Mouse (Mus musculus) midbrain, embryonic 16.5 days (tissue): ENCODE data around the gene Svbp. TPM values are rescaled to one million over a fixed set of nuclear protein-coding genes. Genes with fewer than 3 reads are reported as not detected.

Source experiments
- ATAC-seq: fragments of 200-750 bp; cut with Nextera tagmentation; 2 replicates; pipeline ENCODE4 v1.8.0; 2017; ENCODE audit warnings: moderate TSS enrichment
- H3K27ac ChIP-seq: fragments of 300-500 bp; sonication (generic); 2 replicates; pipeline ENCODE4 v1.5.1; 2014; ENCODE audit warnings: mild to moderate bottlenecking, low read length, mixed read lengths
- H3K27me3 ChIP-seq: fragments of 300-500 bp; sonication (generic); 2 replicates; pipeline ENCODE4 v1.6.1; 2014; ENCODE audit warnings: low read depth, low read length, mixed read lengths; ENCODE audit not compliant: control insufficient read depth, insufficient read depth
- H3K36me3 ChIP-seq: fragments of 300-500 bp; sonication (generic); 2 replicates; pipeline ENCODE4 v1.6.1; 2014; ENCODE audit warnings: mild to moderate bottlenecking, low read length, moderate library complexity, mixed read lengths; ENCODE audit not compliant: control insufficient read depth, insufficient read depth
- H3K4me1 ChIP-seq: fragments of 300-500 bp; sonication (generic); 2 replicates; pipeline ENCODE4 v1.6.1; 2014; ENCODE audit warnings: mild to moderate bottlenecking, low read length, mixed read lengths; ENCODE audit not compliant: control insufficient read depth, insufficient read depth
- H3K4me2 ChIP-seq: fragments of 300-500 bp; sonication (generic); 2 replicates; pipeline ENCODE4 v1.6.1; 2014; ENCODE audit warnings: mild to moderate bottlenecking, low read length, mixed read lengths
- H3K4me3 ChIP-seq: fragments of 300-500 bp; sonication (generic); 2 replicates; pipeline ENCODE4 v1.5.1; 2014; ENCODE audit warnings: low read depth, mild to moderate bottlenecking, low read length, moderate library complexity, mixed read lengths
- H3K9ac ChIP-seq: fragments of 300-500 bp; sonication (generic); 2 replicates; pipeline ENCODE4 v1.6.1; 2014; ENCODE audit warnings: low read depth, low read length, mixed read lengths
- H3K9me3 ChIP-seq: fragments of 300-500 bp; sonication (generic); replicated peaks from 2 replicates; pipeline ENCODE4 v1.6.1; 2014; ENCODE audit warnings: mild to moderate bottlenecking, low read length, mixed read lengths; ENCODE audit not compliant: control insufficient read depth, poor library complexity, severe bottlenecking
- WGBS: fragments of 180-500 bp; shearing (Covaris S2); extraction: QIAGEN DNeasy Blood & Tissue Kit; methylation state at CpG from one replicate; pipeline ENCODE4 v1.1.7; 2014; 5-methylcytosine and 5-hydroxymethylcytosine counted together
- polyA plus RNA-seq: library from polyadenylated mRNA; unstranded; fragments of >200 nt; fragmentation: Nextera tagmentation; extraction: Ambion mirVana; gene quantifications from 2 replicates; pipeline ENCODE4 v1.2.1, GENCODE M21; 2015

Gene Svbp
- polyA plus RNA-seq, 1 experiment from 2014 or later: 220 TPM

GRCm38 (mm10) chr4:119204672-119205071, 9.6 kb downstream of the Svbp start:
- Histone ChIP-seq H3K27ac (no peak overlapping the region), H3K4me3 (no peak overlapping the region), H3K4me2 (no peak overlapping the region), H3K27me3 (no peaks in the 10 kb centered on the region), H3K36me3 (peaks cover 3% of the 10 kb centered on the region), H3K9ac (no peak overlapping the region), H3K9me3 (no peaks in the 10 kb centered on the region), H3K4me1 (no peaks in the 10 kb centered on the region)
- peak; percentile 72 for ATAC-seq
- 15% methylated on average over 8 of the region's 8 CpGs for WGBS

GRCm38 (mm10) chr4:119216667-119217066, 21.6 kb downstream of the Svbp start:
- no peak overlapping the region for H3K27ac ChIP-seq
- WGBS: 76% methylated on average over 8 of the region's 8 CpGs
- no peaks in the 10 kb centered on the region for H3K36me3 ChIP-seq
- H3K9ac ChIP-seq: no peak overlapping the region
- no peaks in the 10 kb centered on the region for H3K9me3 ChIP-seq
- H3K4me2 ChIP-seq: no peak overlapping the region
- H3K27me3 ChIP-seq: no peaks in the 10 kb centered on the region
- H3K4me3 ChIP-seq: no peak overlapping the region
- ATAC-seq: no peak
- no peaks in the 10 kb centered on the region for H3K4me1 ChIP-seq

GRCm38 (mm10) chr4:119218169-119218568, 23.1 kb downstream of the Svbp start, which contains the start of gene Tmem269:
Gene Tmem269, minus strand, starts transcription at chr4:119218217.
- no peaks in the 10 kb centered on the region for H3K9me3 ChIP-seq
- 8% methylated on average over 11 of the region's 11 CpGs for WGBS
- no peaks in the 10 kb centered on the region for H3K36me3 ChIP-seq
- H3K9ac ChIP-seq: no peak within 1 kb of the TSS
- no peaks in the 10 kb centered on the region for H3K27me3 ChIP-seq
- H3K4me1 ChIP-seq: no peaks in the 10 kb centered on the region
- H3K4me3 ChIP-seq: no peak within 1 kb of the TSS
- no peak within 1 kb of the TSS for H3K4me2 ChIP-seq
- no peak for ATAC-seq
- no peak within 1 kb of the TSS for H3K27ac ChIP-seq

GRCm38 (mm10) chr4:119223696-119224095, 28.6 kb downstream of the Svbp start:
- Histone ChIP-seq H3K4me2 (no peak overlapping the region), H3K27me3 (no peaks in the 10 kb centered on the region), H3K9me3 (no peaks in the 10 kb centered on the region), H3K36me3 (peaks cover 25% of the 10 kb centered on the region), H3K4me1 (no peaks in the 10 kb centered on the region), H3K27ac (no peak overlapping the region), H3K9ac (no peak overlapping the region), H3K4me3 (no peak overlapping the region)
- 82% methylated on average over 1 of the region's 1 CpGs for WGBS
- ATAC-seq: no peak

GRCm38 (mm10) chr4:119224534-119224933, 29.4 kb downstream of the Svbp start:
- no peak overlapping the region for H3K9ac ChIP-seq
- H3K27ac ChIP-seq: no peak overlapping the region
- H3K4me2 ChIP-seq: no peak overlapping the region
- no peaks in the 10 kb centered on the region for H3K4me1 ChIP-seq
- no peaks in the 10 kb centered on the region for H3K27me3 ChIP-seq
- H3K4me3 ChIP-seq: no peak overlapping the region
- ATAC-seq: no peak
- no peaks in the 10 kb centered on the region for H3K9me3 ChIP-seq
- peaks cover 25% of the 10 kb centered on the region for H3K36me3 ChIP-seq
- 96% methylated on average over 3 of the region's 3 CpGs for WGBS

GRCm38 (mm10) chr4:119225719-119226118, 30.6 kb downstream of the Svbp start:
- WGBS: 94% methylated on average over 9 of the region's 9 CpGs
- Histone ChIP-seq H3K4me3 (no peak overlapping the region), H3K4me2 (no peak overlapping the region), H3K4me1 (no peaks in the 10 kb centered on the region), H3K9ac (no peak overlapping the region), H3K36me3 (peaks cover 25% of the 10 kb centered on the region), H3K9me3 (no peaks in the 10 kb centered on the region), H3K27ac (no peak overlapping the region), H3K27me3 (no peaks in the 10 kb centered on the region)
- no peak for ATAC-seq

- Histone ChIP-seq H3K27me3 (no peaks in the 10 kb centered on the region), H3K4me2 (no peak overlapping the region), H3K36me3 (peaks cover 25% of the 10 kb centered on the region), H3K4me3 (no peak overlapping the region), H3K9me3 (no peaks in the 10 kb centered on the region), H3K4me1 (peaks cover 3% of the 10 kb centered on the region), H3K9ac (no peak overlapping the region), H3K27ac (no peak overlapping the region)
- ATAC-seq: no peak
- WGBS: 94% methylated on average over 11 of the region's 11 CpGs
Measured at GRCm38 (mm10) chr4:119226751-119227150, 31.6 kb downstream of the Svbp start.

GRCm38 (mm10) chr4:119232410-119233255, 37.5 kb downstream of the Svbp start, which contains the start of the genes AU022252 and P3h1:
Gene AU022252, minus strand, starts transcription at chr4:119232712.
Gene P3h1, plus strand, starts transcription at chr4:119232915.
- WGBS: 0% methylated on average over 66 of the region's 71 CpGs
- peaks cover 14% of the 10 kb centered on the region for H3K4me1 ChIP-seq
- peak within 1 kb of the TSS; percentile 75 for H3K27ac ChIP-seq
- no peaks in the 10 kb centered on the region for H3K9me3 ChIP-seq
- H3K9ac ChIP-seq: peak within 1 kb of the TSS; percentile 81
- no peaks in the 10 kb centered on the region; the same call in 1 of the 2 replicates for H3K36me3 ChIP-seq
- peak within 1 kb of the TSS; percentile 93 for H3K4me2 ChIP-seq
- peak; percentile 95 for ATAC-seq
- H3K27me3 ChIP-seq: no peaks in the 10 kb centered on the region
- peak within 1 kb of the TSS; percentile 86 for H3K4me3 ChIP-seq

- Histone ChIP-seq H3K9me3 (no peaks in the 10 kb centered on the region), H3K27ac (peak overlapping the region; percentile 75), H3K27me3 (no peaks in the 10 kb centered on the region), H3K9ac (peak overlapping the region; percentile 80), H3K36me3 (no peaks in the 10 kb centered on the region; the same call in 1 of the 2 replicates), H3K4me1 (peaks cover 14% of the 10 kb centered on the region), H3K4me2 (peak overlapping the region; percentile 93), H3K4me3 (peak overlapping the region; percentile 86)
- peak; percentile 61 for ATAC-seq
- WGBS: 0% methylated on average over 36 of the region's 36 CpGs
Measured at GRCm38 (mm10) chr4:119233256-119233901, 38.3 kb downstream of the Svbp start.
